11 mouse cellular contexts compared by ENCODE assay signal in the genomic region with DNA sequence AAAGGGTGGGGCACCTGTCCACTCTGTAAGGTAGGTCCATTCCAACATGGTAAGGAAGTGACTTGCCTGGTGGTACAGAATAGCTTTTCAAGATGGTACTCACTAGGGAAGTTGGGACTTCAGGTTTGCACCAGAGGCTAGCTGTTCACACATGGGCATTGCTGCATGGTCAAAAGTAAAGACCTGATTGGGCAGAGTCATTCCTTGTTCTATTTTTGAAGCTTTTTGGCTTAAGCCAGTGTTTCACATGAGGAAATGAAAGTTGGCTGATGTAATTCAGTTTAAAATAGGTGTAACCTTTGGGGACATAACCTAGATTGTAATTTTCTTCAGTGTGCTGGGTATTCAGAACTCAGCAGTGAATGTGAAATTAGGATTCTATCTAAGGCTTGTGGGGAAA. TPM values are rescaled to one million over a fixed set of nuclear protein-coding genes. Genes with fewer than 3 reads are reported as not detected.
A peak's percentile ranks its signal among the peaks of the same experiment; 100 is the strongest.
DNase-seq lines count a peak whose midpoint lies in the region; ATAC-seq and TF ChIP-seq lines count a peak whose summit lies in the region.
"Had no signal": no experiment of that assay in that cellular context is flagged by ENCODE, and none has a peak within 500 bp of the region (broad histone marks: within the 10 kb centered on the region; RNA-seq: fewer than 3 reads in every experiment).

No protein-coding gene starts in this region.

- H3K4me3 ChIP-seq in heart, embryonic 12.5 days: no peak overlapping the region
- no peak overlapping the region for H3K4me3 ChIP-seq in liver, postnatal 0 days (ENCODE audit: low read depth, low read length)
- no peak overlapping the region for H3K4me3 ChIP-seq in liver, embryonic 11.5 days (ENCODE audit: low read depth, low read length)
- no peak overlapping the region for H3K4me3 ChIP-seq in bone marrow macrophage, adult 2 months (ENCODE audit: insufficient read depth, low read length)

- no peak for ATAC-seq in heart, embryonic 12.5 days (ENCODE audit: insufficient number of reproducible peaks, low FRiP score)
- ATAC-seq in liver, postnatal 0 days: no peak
- no peak for ATAC-seq in liver, embryonic 11.5 days (replicated peaks; ENCODE audit: low FRiP score)
- ATAC-seq in neutrophil, adult 5-6 weeks (ENCODE audit: extremely low read depth, insufficient number of reproducible peaks, low FRiP score, poor library complexity, severe bottlenecking): peak; percentile 34; the same call in 1 of the 2 replicates
- ATAC-seq: forebrain, postnatal 0 days; hindbrain, postnatal 0 days had no signal

- no peaks in the 10 kb centered on the region for H3K27me3 ChIP-seq in heart, embryonic 12.5 days (replicated peaks)
- H3K27me3 ChIP-seq in liver, postnatal 0 days (ENCODE audit: insufficient read depth, low read length): no peaks in the 10 kb centered on the region
- H3K27me3 ChIP-seq in liver, embryonic 11.5 days (replicated peaks; ENCODE audit: control insufficient read depth, insufficient read depth, low read length): no peaks in the 10 kb centered on the region

- H3K9me3 ChIP-seq in heart, embryonic 12.5 days (replicated peaks): no peaks in the 10 kb centered on the region
- no peaks in the 10 kb centered on the region for H3K9me3 ChIP-seq in liver, postnatal 0 days (ENCODE audit: low read length)
- no peaks in the 10 kb centered on the region for H3K9me3 ChIP-seq in liver, embryonic 11.5 days (ENCODE audit: control insufficient read depth, low read length)

- DNase-seq in heart, adult 11 months: peak; percentile 94
- no peak for DNase-seq in liver, postnatal 0 days
- no peak for DNase-seq in liver, embryonic 11.5 days (ENCODE audit: low spot score)
- DNase-seq in right cerebral cortex, postnatal 36 days (ENCODE audit: low spot score in 2 of 2): no peak
- no peak for DNase-seq in embryo, embryonic 11 days
- DNase-seq: forebrain, postnatal 0 days; kidney, adult 9 months had no signal

- no peak for TF ChIP-seq EP300 in liver, postnatal 0 days (IDR thresholded peaks at IDR 0.05; ENCODE audit: low read depth)

- no peak for TF ChIP-seq CTCF in liver, postnatal 0 days (IDR thresholded peaks at IDR 0.05; ENCODE audit: low read depth)
- no peak for TF ChIP-seq CTCF in bone marrow macrophage, adult 2 months (IDR thresholded peaks at IDR 0.05; ENCODE audit: low read depth, low read length)

- peaks cover 35% of the 10 kb centered on the region for H3K4me1 ChIP-seq in heart, embryonic 12.5 days (replicated peaks)
- H3K4me1 ChIP-seq in liver, postnatal 0 days (ENCODE audit: insufficient read depth): peaks cover 44% of the 10 kb centered on the region
- H3K4me1 ChIP-seq in liver, embryonic 11.5 days (replicated peaks; ENCODE audit: control insufficient read depth, insufficient read depth, low read length): peaks cover 20% of the 10 kb centered on the region
- peaks cover 36% of the 10 kb centered on the region for H3K4me1 ChIP-seq in bone marrow macrophage, adult 2 months (ENCODE audit: control insufficient read depth, insufficient read depth, low read length)

- H3K36me3 ChIP-seq in heart, embryonic 12.5 days: peaks cover 43% of the 10 kb centered on the region
- peaks cover 43% of the 10 kb centered on the region for H3K36me3 ChIP-seq in liver, postnatal 0 days (replicated peaks; ENCODE audit: insufficient read depth, low read length)
- peaks cover 17% of the 10 kb centered on the region for H3K36me3 ChIP-seq in liver, embryonic 11.5 days (ENCODE audit: control insufficient read depth, insufficient read depth, low read length)

- no peak overlapping the region for H3K4me2 ChIP-seq in heart, embryonic 12.5 days
- H3K4me2 ChIP-seq in liver, postnatal 0 days (ENCODE audit: low read depth, low read length): peak overlapping the region; percentile 27; the same call in 1 of the 2 replicates
- H3K4me2 ChIP-seq in liver, embryonic 11.5 days: no peak overlapping the region

- TF ChIP-seq POLR2A in bone marrow macrophage, adult 2 months (IDR thresholded peaks at IDR 0.05; ENCODE audit: borderline replicate concordance, low read depth, low read length): no peak

- no peak overlapping the region for H3K27ac ChIP-seq in heart, embryonic 12.5 days (ENCODE audit: poor library complexity, severe bottlenecking)
- no peak overlapping the region; the same call in 1 of the 2 replicates for H3K27ac ChIP-seq in liver, postnatal 0 days (ENCODE audit: low read depth)
- no peak overlapping the region for H3K27ac ChIP-seq in liver, embryonic 11.5 days (ENCODE audit: low read depth, low read length)
- H3K27ac ChIP-seq in bone marrow macrophage, adult 2 months (ENCODE audit: insufficient read depth, low read depth, low read length): peak overlapping the region; percentile 53

- H3K9ac ChIP-seq in heart, embryonic 12.5 days: no peak overlapping the region
- H3K9ac ChIP-seq in liver, postnatal 0 days (replicated peaks): no peak overlapping the region
- H3K9ac ChIP-seq in liver, embryonic 11.5 days (ENCODE audit: low read depth, low read length): no peak overlapping the region
- H3K9ac ChIP-seq: forebrain, postnatal 0 days had no signal

RNA-seq across cellular contexts. Expression of a gene that starts 5.8 kb away (rescaled TPM):
- 733 and 779 TPM in 2 replicates for polyA plus RNA-seq in heart, embryonic 12.5 days (2016; fragmentation: Nextera tagmentation; extraction: Ambion mirVana)
- 574 and 582 TPM in 2 replicates for polyA plus RNA-seq in liver, postnatal 0 days (2015; fragmentation: Nextera tagmentation; extraction: Ambion mirVana)
- 1,321 and 1,382 TPM in 2 replicates for polyA plus RNA-seq in liver, embryonic 11.5 days (2014; fragmentation: Nextera tagmentation; extraction: Ambion mirVana)
- polyA plus RNA-seq in bone marrow macrophage, adult 2 months (2012; ENCODE audit: insufficient read depth, insufficient read length, missing spikeins): 194 and 204 TPM in 2 replicates
- total RNA-seq in neutrophil, adult 5-6 weeks (2017): 472 and 557 TPM in 2 replicates

RNA-seq across cellular contexts. Expression of a gene that starts 6.1 kb away (rescaled TPM):
- polyA plus RNA-seq in heart, embryonic 12.5 days (2016; fragmentation: Nextera tagmentation; extraction: Ambion mirVana): 81.7 and 82.3 TPM in 2 replicates
- polyA plus RNA-seq in liver, postnatal 0 days (2015; fragmentation: Nextera tagmentation; extraction: Ambion mirVana): 59.3 and 60.7 TPM in 2 replicates
- 113 and 128 TPM in 2 replicates for polyA plus RNA-seq in liver, embryonic 11.5 days (2014; fragmentation: Nextera tagmentation; extraction: Ambion mirVana)
- polyA plus RNA-seq in bone marrow macrophage, adult 2 months (2012; ENCODE audit: insufficient read depth, insufficient read length, missing spikeins): 39.2 and 46.2 TPM in 2 replicates
- 126 and 127 TPM in 2 replicates for total RNA-seq in neutrophil, adult 5-6 weeks (2017)

RNA-seq across cellular contexts. Expression of a gene that starts 14.0 kb away (rescaled TPM):
- polyA plus RNA-seq in heart, embryonic 12.5 days (2016; fragmentation: Nextera tagmentation; extraction: Ambion mirVana): 0.91 and 1.0 TPM in 2 replicates
- polyA plus RNA-seq in liver, postnatal 0 days (2015; fragmentation: Nextera tagmentation; extraction: Ambion mirVana): 0.53 and 0.60 TPM in 2 replicates
- 1.4 TPM in 2 replicates for polyA plus RNA-seq in liver, embryonic 11.5 days (2014; fragmentation: Nextera tagmentation; extraction: Ambion mirVana)
- 1.0 and 1.1 TPM in 2 replicates for polyA plus RNA-seq in bone marrow macrophage, adult 2 months (2012; ENCODE audit: insufficient read depth, insufficient read length, missing spikeins)
- total RNA-seq in neutrophil, adult 5-6 weeks (2017): 0.61 and 1.4 TPM in 2 replicates

RNA-seq across cellular contexts. Expression of a gene that starts 54.1 kb away (rescaled TPM):
- 22.0 and 23.3 TPM in 2 replicates for polyA plus RNA-seq in heart, embryonic 12.5 days (2016; fragmentation: Nextera tagmentation; extraction: Ambion mirVana)
- 7.5 and 9.9 TPM in 2 replicates for polyA plus RNA-seq in liver, postnatal 0 days (2015; fragmentation: Nextera tagmentation; extraction: Ambion mirVana)
- 18.2 and 20.8 TPM in 2 replicates for polyA plus RNA-seq in liver, embryonic 11.5 days (2014; fragmentation: Nextera tagmentation; extraction: Ambion mirVana)
- polyA plus RNA-seq in bone marrow macrophage, adult 2 months (2012; ENCODE audit: insufficient read depth, insufficient read length, missing spikeins): 19.3 and 20.1 TPM in 2 replicates
- 41.7 and 42.6 TPM in 2 replicates for total RNA-seq in neutrophil, adult 5-6 weeks (2017)
